Mouse (Mus musculus) retina, adult 2 months (tissue): Measurements from ENCODE around the gene Rab39b.
A peak's percentile ranks its signal among the peaks of the same experiment; 100 is the strongest.

Experiments
- DNase-seq: peaks from one replicate; pipeline ENCODE4 v3.0.0-alpha.2; 2012; ENCODE audit warnings: low read depth, low spot score

The Rab39b gene

GRCm38 (mm10) chrX:75577582-75578324, at the start of gene Rab39b:
Rab39b (minus strand) TSS chrX:75578231.
- peak; percentile 23 for DNase-seq

GRCm38 (mm10) chrX:75578539-75578938, 508 bp upstream of the Rab39b start:
- no peak for DNase-seq
